Mouse (Mus musculus) adipocyte (in vitro differentiated cells): ENCODE results near the gene Cdh4.

Source experiments
- DNase-seq: peaks from one replicate; pipeline ENCODE4 v3.0.0-alpha.2; 2016; ENCODE audit warnings: low spot score

Gene Cdh4

GRCm38 (mm10) chr2:179945051-179945450, 502.8 kb downstream of the Cdh4 start:
- DNase-seq = no peak

GRCm38 (mm10) chr2:179946496-179946895, 504.3 kb downstream of the Cdh4 start:
- no peak for DNase-seq

GRCm38 (mm10) chr2:179947607-179948006, 505.4 kb downstream of the Cdh4 start:
- DNase-seq = no peak

GRCm38 (mm10) chr2:179948820-179949219, 506.6 kb downstream of the Cdh4 start:
- no peak for DNase-seq
